Mouse (Mus musculus): Measurements from ENCODE around the gene Cx3cr1.

DNA sequence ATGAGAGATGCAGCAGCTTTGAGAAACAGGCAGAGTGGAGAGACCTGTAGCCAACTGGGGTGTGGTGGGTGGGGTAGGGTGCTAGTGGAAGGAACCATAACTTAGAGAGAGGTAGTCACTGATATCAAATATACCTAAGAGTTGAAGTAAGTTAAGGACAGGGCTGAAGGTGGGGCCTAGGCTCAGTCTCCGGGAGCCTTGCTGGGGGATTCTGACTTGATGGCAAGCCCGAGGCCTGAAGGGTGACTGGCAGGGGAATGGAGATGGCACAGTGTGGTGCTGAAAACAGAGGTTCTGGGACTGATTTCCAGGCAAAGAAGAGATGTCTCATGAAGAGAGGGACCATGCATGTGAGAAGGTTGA is 45.1 kb upstream of the Cx3cr1 start:
- no peak for TF ChIP-seq POLR2A (IDR thresholded peaks at IDR 0.05; ENCODE audit: borderline replicate concordance, extremely low read depth, insufficient read depth, insufficient read length, poor library complexity, severe bottlenecking)
- no peak for TF ChIP-seq CTCF (IDR thresholded peaks at IDR 0.05; ENCODE audit: borderline replicate concordance, extremely low read depth, insufficient read depth, insufficient read length)

All from brain, embryonic 14.5 days (tissue).